Mouse (Mus musculus): ENCODE measurements around the gene C1qbp. TPM values are rescaled to one million over a fixed set of nuclear protein-coding genes. Genes with fewer than 3 reads are reported as not detected.
A peak's percentile ranks its signal among the peaks of the same experiment; 100 is the strongest.

Gene C1qbp
- polyA plus RNA-seq, 1 experiment from 2014 or later, result 135 TPM

GRCm38 (mm10) chr11:71005046-71005445, 22.2 kb upstream of the C1qbp start:
- Histone ChIP-seq H3K4me3 (ENCODE audit: low read depth, low read length) (peak overlapping the region; percentile 86), H3K9me3 (ENCODE audit: low read length) (no peaks in the 10 kb centered on the region), H3K4me2 (ENCODE audit: low read depth, low read length) (peak overlapping the region; percentile 95), H3K27me3 (ENCODE audit: insufficient read depth, low read length) (no peaks in the 10 kb centered on the region), H3K36me3 (replicated peaks; ENCODE audit: insufficient read depth, low read length) (peaks cover 26% of the 10 kb centered on the region), H3K4me1 (ENCODE audit: insufficient read depth) (peaks cover 11% of the 10 kb centered on the region), H3K27ac (ENCODE audit: low read depth) (no peak overlapping the region), H3K9ac (replicated peaks) (no peak overlapping the region)
- ATAC-seq, result no peak
- TF ChIP-seq CTCF (IDR thresholded peaks at IDR 0.05; ENCODE audit: low read depth) (no peak), EP300 (IDR thresholded peaks at IDR 0.05; ENCODE audit: low read depth) (no peak)
- WGBS (ENCODE audit: insufficient replicate concordance), result 36% methylated on average over 5 of the region's 5 CpGs
- no peak for DNase-seq

- DNase-seq, result peak; percentile 96
Measured at GRCm38 (mm10) chr11:71004316-71004773, 21.5 kb upstream of the C1qbp start, which contains the start of gene Dhx33. Gene Dhx33 (minus strand): TSS chr11:71004437.

DNA sequence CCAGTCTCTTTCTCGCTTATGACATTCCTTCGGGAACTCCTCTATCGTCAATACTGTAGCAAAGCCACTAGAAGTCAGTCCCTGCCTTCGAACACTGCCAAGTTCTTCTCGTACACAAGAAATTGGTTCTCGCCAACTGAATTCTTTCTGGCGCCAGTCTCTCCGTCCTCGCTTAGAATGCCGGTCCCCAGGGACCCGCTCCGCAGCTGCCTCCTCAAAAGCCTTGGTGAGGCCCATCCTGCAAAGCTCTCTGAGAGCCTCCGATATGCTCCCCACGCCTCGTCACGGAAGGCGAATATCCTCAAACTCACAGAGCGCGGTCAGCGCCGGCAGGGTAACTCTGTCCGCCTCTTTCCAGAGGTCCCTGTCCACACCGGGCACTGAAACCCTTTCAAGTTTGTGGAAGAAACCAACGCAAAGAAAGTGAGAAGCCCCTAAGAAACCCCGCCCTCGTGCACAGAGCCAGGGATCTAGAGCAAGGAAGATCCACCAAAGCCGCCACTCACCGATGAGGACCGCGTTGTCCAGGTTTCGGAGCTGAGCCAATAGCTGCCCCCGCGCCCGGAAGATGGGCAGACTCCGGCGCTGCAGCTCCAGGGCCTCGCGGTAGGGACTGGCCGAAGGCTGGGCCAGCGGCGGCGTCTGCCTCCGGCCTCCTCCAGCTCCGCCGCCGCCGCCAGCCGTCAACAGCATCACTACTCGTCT, 20.9 kb upstream of the C1qbp start:
- no peak for TF ChIP-seq EP300 (IDR thresholded peaks at IDR 0.05; ENCODE audit: low read depth)
- no peak for TF ChIP-seq CTCF (IDR thresholded peaks at IDR 0.05; ENCODE audit: low read depth)
- Histone ChIP-seq H3K9ac (replicated peaks) (peak overlapping the region; percentile 70), H3K27ac (ENCODE audit: low read depth) (peak overlapping the region; percentile 73), H3K9me3 (ENCODE audit: low read length) (no peaks in the 10 kb centered on the region), H3K4me3 (ENCODE audit: low read depth, low read length) (peak overlapping the region; percentile 86), H3K27me3 (ENCODE audit: insufficient read depth, low read length) (no peaks in the 10 kb centered on the region), H3K36me3 (replicated peaks; ENCODE audit: insufficient read depth, low read length) (peaks cover 28% of the 10 kb centered on the region), H3K4me2 (ENCODE audit: low read depth, low read length) (peak overlapping the region; percentile 95), H3K4me1 (ENCODE audit: insufficient read depth) (peaks cover 11% of the 10 kb centered on the region)
- DNase-seq (peak; percentile 49), ATAC-seq (peak; percentile 81)
- WGBS (ENCODE audit: insufficient replicate concordance), result under 1% methylated on average over 49 of the region's 49 CpGs

More at GRCm38 (mm10) chr11:71004316-71004773, 21.5 kb upstream of the C1qbp start, which contains the start of gene Dhx33:
- H3K27ac ChIP-seq (ENCODE audit: low read depth), result peak within 1 kb of the TSS; percentile 73
- H3K4me3 ChIP-seq (ENCODE audit: low read depth, low read length), result peak within 1 kb of the TSS; percentile 86
- peaks cover 27% of the 10 kb centered on the region for H3K36me3 ChIP-seq (replicated peaks; ENCODE audit: insufficient read depth, low read length)
- H3K9me3 ChIP-seq (ENCODE audit: low read length), result no peaks in the 10 kb centered on the region
- peak within 1 kb of the TSS; percentile 95 for H3K4me2 ChIP-seq (ENCODE audit: low read depth, low read length)
- TF ChIP-seq CTCF (IDR thresholded peaks at IDR 0.05; ENCODE audit: low read depth) (peak; percentile 47), EP300 (IDR thresholded peaks at IDR 0.05; ENCODE audit: low read depth) (peak; percentile 57)
- peak within 1 kb of the TSS; percentile 70 for H3K9ac ChIP-seq (replicated peaks)
- peak; percentile 97 for ATAC-seq
- peaks cover 11% of the 10 kb centered on the region for H3K4me1 ChIP-seq (ENCODE audit: insufficient read depth)
- no peaks in the 10 kb centered on the region for H3K27me3 ChIP-seq (ENCODE audit: insufficient read depth, low read length)
- 1% methylated on average over 35 of the region's 35 CpGs for WGBS (ENCODE audit: insufficient replicate concordance)

GRCm38 (mm10) chr11:71001167-71001566, 18.3 kb upstream of the C1qbp start:
- no peak for ATAC-seq
- H3K9me3 ChIP-seq (ENCODE audit: low read length), result no peaks in the 10 kb centered on the region
- DNase-seq, result no peak
- H3K27ac ChIP-seq (ENCODE audit: low read depth), result no peak overlapping the region
- no peak overlapping the region for H3K4me2 ChIP-seq (ENCODE audit: low read depth, low read length)
- no peaks in the 10 kb centered on the region for H3K27me3 ChIP-seq (ENCODE audit: insufficient read depth, low read length)
- H3K4me1 ChIP-seq (ENCODE audit: insufficient read depth), result peaks cover 11% of the 10 kb centered on the region
- peaks cover 31% of the 10 kb centered on the region for H3K36me3 ChIP-seq (replicated peaks; ENCODE audit: insufficient read depth, low read length)
- H3K4me3 ChIP-seq (ENCODE audit: low read depth, low read length), result no peak overlapping the region
- TF ChIP-seq CTCF (IDR thresholded peaks at IDR 0.05; ENCODE audit: low read depth) (no peak), EP300 (IDR thresholded peaks at IDR 0.05; ENCODE audit: low read depth) (no peak)
- H3K9ac ChIP-seq (replicated peaks), result no peak overlapping the region
- 79% methylated on average over 4 of the region's 4 CpGs for WGBS (ENCODE audit: insufficient replicate concordance)

GRCm38 (mm10) chr11:70982030-70982429, 796 bp downstream of the C1qbp start:
- no peak overlapping the region for H3K27ac ChIP-seq (ENCODE audit: low read depth)
- peak overlapping the region; percentile 85 for H3K9ac ChIP-seq (replicated peaks)
- TF ChIP-seq CTCF (IDR thresholded peaks at IDR 0.05; ENCODE audit: low read depth) (no peak), EP300 (IDR thresholded peaks at IDR 0.05; ENCODE audit: low read depth) (no peak)
- peak overlapping the region; percentile 91 for H3K4me3 ChIP-seq (ENCODE audit: low read depth, low read length)
- H3K27me3 ChIP-seq (ENCODE audit: insufficient read depth, low read length), result no peaks in the 10 kb centered on the region
- WGBS (ENCODE audit: insufficient replicate concordance), result 5% methylated on average over 12 of the region's 12 CpGs
- H3K36me3 ChIP-seq (replicated peaks; ENCODE audit: insufficient read depth, low read length), result peaks cover 58% of the 10 kb centered on the region
- H3K9me3 ChIP-seq (ENCODE audit: low read length), result no peaks in the 10 kb centered on the region
- ATAC-seq (no peak), DNase-seq (no peak)
- H3K4me1 ChIP-seq (ENCODE audit: insufficient read depth), result peaks cover 10% of the 10 kb centered on the region
- peak overlapping the region; percentile 97 for H3K4me2 ChIP-seq (ENCODE audit: low read depth, low read length)

- ATAC-seq (no peak), DNase-seq (no peak)
- H3K27me3 ChIP-seq (ENCODE audit: insufficient read depth, low read length), result no peaks in the 10 kb centered on the region
- no peak overlapping the region for H3K27ac ChIP-seq (ENCODE audit: low read depth)
- no peak overlapping the region for H3K9ac ChIP-seq (replicated peaks)
- peaks cover 10% of the 10 kb centered on the region for H3K4me1 ChIP-seq (ENCODE audit: insufficient read depth)
- H3K4me3 ChIP-seq (ENCODE audit: low read depth, low read length), result 0 out of 2 replicates have a peak overlapping the region, but pooled peaks have one; percentile 91
- H3K9me3 ChIP-seq (ENCODE audit: low read length), result no peaks in the 10 kb centered on the region
- WGBS (ENCODE audit: insufficient replicate concordance), result 82% methylated on average over 14 of the region's 14 CpGs
- H3K36me3 ChIP-seq (replicated peaks; ENCODE audit: insufficient read depth, low read length), result peaks cover 60% of the 10 kb centered on the region
- TF ChIP-seq EP300 (IDR thresholded peaks at IDR 0.05; ENCODE audit: low read depth) (no peak), CTCF (IDR thresholded peaks at IDR 0.05; ENCODE audit: low read depth) (no peak)
- H3K4me2 ChIP-seq (ENCODE audit: low read depth, low read length), result peak overlapping the region; percentile 97
Measured at GRCm38 (mm10) chr11:70980751-70981510, 1.9 kb downstream of the C1qbp start.

Data from liver, postnatal 0 days (tissue).